Mouse (Mus musculus) neural tube, embryonic 11.5 days (tissue): ENCODE measurements around the gene Vars2. TPM values are rescaled to one million over a fixed set of nuclear protein-coding genes. Genes with fewer than 3 reads are reported as not detected.

ENCODE experiments used
- ATAC-seq: fragments of 200-750 bp; cut with Nextera tagmentation; 2 replicates; pipeline ENCODE4 v1.8.0; 2017; ENCODE audit warnings: moderate number of reproducible peaks, mild to moderate bottlenecking, moderate TSS enrichment, moderate library complexity; ENCODE audit not compliant: insufficient read depth, low FRiP score, low TSS enrichment
- DNase-seq: peaks from one replicate; pipeline ENCODE4 v3.0.0-alpha.2; 2015; ENCODE audit warnings: low spot score
- H3K27ac ChIP-seq: fragments of 300-500 bp; sonication (generic); 2 replicates; pipeline ENCODE4 v1.5.1; 2014; ENCODE audit warnings: low read depth, mild to moderate bottlenecking, low read length
- H3K27me3 ChIP-seq: fragments of 300-500 bp; sonication (generic); 2 replicates; pipeline ENCODE4 v1.6.1; 2014; ENCODE audit warnings: mild to moderate bottlenecking, low read length, mixed read lengths; ENCODE audit not compliant: control insufficient read depth, insufficient read depth
- H3K36me3 ChIP-seq: fragments of 300-500 bp; sonication (generic); 2 replicates; pipeline ENCODE4 v1.6.1; 2014; ENCODE audit warnings: mild to moderate bottlenecking, low read length, moderate library complexity, mixed read lengths; ENCODE audit not compliant: control insufficient read depth, insufficient read depth
- H3K4me1 ChIP-seq: fragments of 300-500 bp; sonication (generic); 2 replicates; pipeline ENCODE4 v1.6.1; 2014; ENCODE audit warnings: low read length, mixed read lengths; ENCODE audit not compliant: control insufficient read depth, insufficient read depth
- H3K4me2 ChIP-seq: fragments of 300-500 bp; sonication (generic); 2 replicates; pipeline ENCODE4 v1.6.1; 2014; ENCODE audit warnings: low read depth, mild to moderate bottlenecking, moderate library complexity
- H3K4me3 ChIP-seq: fragments of 300-500 bp; sonication (generic); 2 replicates; pipeline ENCODE4 v1.5.1; 2014; ENCODE audit warnings: low read depth, low read length
- H3K9ac ChIP-seq: fragments of 300-500 bp; sonication (generic); 2 replicates; pipeline ENCODE4 v1.6.1; 2014; ENCODE audit warnings: mild to moderate bottlenecking, low read length
- H3K9me3 ChIP-seq: fragments of 300-500 bp; sonication (generic); 2 replicates; pipeline ENCODE4 v1.6.1; 2016; ENCODE audit warnings: low read length; ENCODE audit not compliant: control insufficient read depth
- WGBS: fragments of 180-500 bp; shearing (Covaris S2); extraction: QIAGEN DNeasy Blood & Tissue Kit; methylation state at CpG from one replicate; pipeline ENCODE4 v1.1.7; 2014; 5-methylcytosine and 5-hydroxymethylcytosine counted together
- polyA plus RNA-seq: library from polyadenylated mRNA; unstranded; fragments of >200 nt; fragmentation: Nextera tagmentation; extraction: Ambion mirVana; gene quantifications from 2 replicates; pipeline ENCODE4 v1.2.1, GENCODE M21; 2014

The Vars2 gene
- polyA plus RNA-seq, 1 experiment from 2014 or later = 15.0 TPM

DNA sequence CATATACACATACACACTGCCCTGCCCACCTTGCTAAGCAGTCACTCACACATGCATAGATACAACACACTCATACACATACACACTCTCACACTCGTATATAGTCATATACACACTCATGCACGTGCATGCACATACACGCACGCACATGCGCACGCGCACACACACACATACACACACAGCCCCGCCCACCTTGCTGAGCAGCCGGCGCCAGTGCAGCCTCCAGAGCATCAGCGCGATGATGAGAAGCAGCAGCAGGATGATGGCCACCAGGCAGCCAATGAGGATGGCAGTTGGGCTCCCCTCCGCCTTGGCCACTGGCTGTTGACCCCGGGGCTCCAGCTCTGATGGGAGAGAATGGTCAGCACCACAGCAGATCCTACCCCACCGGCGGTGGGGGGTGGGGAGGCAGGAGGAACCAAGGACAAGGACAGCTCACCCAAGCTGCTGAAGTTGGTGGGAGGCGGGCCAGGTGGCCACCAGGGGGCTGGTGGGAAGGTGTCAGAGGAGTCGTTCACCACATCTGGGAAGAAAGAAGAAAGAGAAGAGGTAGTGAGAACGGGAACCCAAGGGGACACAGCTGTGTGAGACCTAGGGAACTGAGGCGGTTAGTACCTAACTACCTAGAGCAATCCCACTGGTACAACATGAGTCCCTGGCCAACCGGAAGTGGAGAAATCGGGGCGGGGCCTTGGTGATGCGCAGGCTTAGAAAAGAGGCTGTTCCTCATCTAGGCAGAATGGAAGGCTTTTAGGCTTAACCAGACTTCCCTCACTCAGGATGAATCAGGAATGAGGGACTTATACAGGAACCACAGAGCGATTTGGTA is 21.2 kb upstream of the Vars2 start:
- Histone ChIP-seq H3K9me3 (no peaks in the 10 kb centered on the region), H3K27me3 (no peaks in the 10 kb centered on the region), H3K4me3 (no peak overlapping the region), H3K9ac (no peak overlapping the region), H3K27ac (no peak overlapping the region), H3K36me3 (peaks cover 37% of the 10 kb centered on the region), H3K4me1 (no peaks in the 10 kb centered on the region), H3K4me2 (no peak overlapping the region)
- DNase-seq (no peak), ATAC-seq (no peak)
- WGBS = 86% methylated on average over 25 of the region's 25 CpGs

DNA sequence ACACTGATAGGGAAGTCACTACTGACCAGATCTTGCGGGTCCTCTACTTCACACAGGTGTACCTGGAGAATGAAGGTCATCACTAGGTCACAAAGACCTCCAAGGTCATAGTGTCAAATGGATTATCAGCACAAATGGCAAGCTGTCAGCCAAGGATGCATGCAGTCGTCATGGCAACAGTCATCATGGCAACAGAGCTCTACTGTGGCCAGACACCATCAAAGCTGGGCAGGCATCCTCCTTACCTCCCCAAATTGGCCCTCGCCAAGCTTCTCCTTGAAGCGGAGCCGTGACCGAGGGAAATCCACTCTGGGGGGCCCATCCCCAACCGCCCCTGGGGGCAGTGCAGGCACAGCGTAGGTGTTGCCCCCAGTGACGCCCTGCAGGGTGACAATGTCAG is 17.7 kb upstream of the Vars2 start:
- 72% methylated on average over 9 of the region's 9 CpGs for WGBS
- Histone ChIP-seq H3K4me1 (no peaks in the 10 kb centered on the region), H3K27me3 (no peaks in the 10 kb centered on the region), H3K27ac (no peak overlapping the region), H3K36me3 (peaks cover 36% of the 10 kb centered on the region), H3K4me2 (no peak overlapping the region), H3K4me3 (no peak overlapping the region), H3K9ac (no peak overlapping the region), H3K9me3 (no peaks in the 10 kb centered on the region)
- no peak for ATAC-seq
- DNase-seq = no peak

DNA sequence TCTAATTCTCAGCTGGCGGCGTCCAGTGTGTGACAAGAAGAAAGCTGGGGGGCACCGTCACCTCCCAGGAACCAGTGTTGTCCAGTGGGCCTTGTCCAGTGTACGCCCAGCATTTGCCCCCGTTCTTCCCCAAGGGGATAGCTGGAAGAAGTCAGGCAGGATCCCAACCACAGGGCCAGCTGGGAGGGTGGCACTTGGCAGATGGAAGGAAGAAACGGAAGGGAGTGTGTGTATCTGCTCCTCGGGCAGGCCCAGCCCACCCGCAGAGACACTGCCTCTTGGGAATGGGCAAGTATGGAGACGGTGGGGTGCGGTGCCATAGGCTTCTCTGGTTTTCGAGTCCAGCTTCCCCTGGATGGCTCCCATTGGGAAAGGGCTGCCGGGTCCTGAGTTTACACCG is 14.6 kb upstream of the Vars2 start:
- no peak for DNase-seq
- no peak overlapping the region for H3K9ac ChIP-seq
- H3K9me3 ChIP-seq = no peaks in the 10 kb centered on the region
- H3K4me3 ChIP-seq = no peak overlapping the region
- no peak overlapping the region for H3K27ac ChIP-seq
- no peak for ATAC-seq
- no peaks in the 10 kb centered on the region for H3K4me1 ChIP-seq
- no peaks in the 10 kb centered on the region for H3K27me3 ChIP-seq
- WGBS = 81% methylated on average over 13 of the region's 13 CpGs
- H3K36me3 ChIP-seq = peaks cover 19% of the 10 kb centered on the region
- H3K4me2 ChIP-seq = no peak overlapping the region

DNA sequence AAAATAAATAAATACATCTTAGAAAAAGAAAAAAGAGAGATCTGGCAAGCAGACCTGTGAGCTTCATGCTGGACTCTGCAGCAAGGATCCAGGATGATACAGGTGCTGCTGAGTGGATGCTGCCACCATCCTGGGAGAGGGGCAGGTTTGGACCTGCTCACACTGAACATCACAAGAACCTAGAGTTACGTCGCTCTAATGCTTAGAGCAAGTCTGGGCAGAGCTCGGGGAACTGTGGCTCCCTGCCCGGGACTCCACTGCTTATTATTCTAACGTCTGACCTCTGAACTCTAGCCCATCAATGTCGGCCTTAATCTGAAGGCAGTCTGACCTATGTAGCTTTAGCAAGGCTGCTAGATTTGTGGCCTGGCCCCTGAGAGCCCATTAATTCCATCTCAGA is 13.2 kb upstream of the Vars2 start:
- 45% methylated on average over 6 of the region's 6 CpGs for WGBS
- Histone ChIP-seq H3K27ac (no peak overlapping the region), H3K9ac (no peak overlapping the region), H3K4me3 (no peak overlapping the region), H3K4me2 (no peak overlapping the region), H3K9me3 (no peaks in the 10 kb centered on the region), H3K4me1 (no peaks in the 10 kb centered on the region), H3K36me3 (peaks cover 14% of the 10 kb centered on the region), H3K27me3 (no peaks in the 10 kb centered on the region)
- DNase-seq (no peak), ATAC-seq (no peak)

DNA sequence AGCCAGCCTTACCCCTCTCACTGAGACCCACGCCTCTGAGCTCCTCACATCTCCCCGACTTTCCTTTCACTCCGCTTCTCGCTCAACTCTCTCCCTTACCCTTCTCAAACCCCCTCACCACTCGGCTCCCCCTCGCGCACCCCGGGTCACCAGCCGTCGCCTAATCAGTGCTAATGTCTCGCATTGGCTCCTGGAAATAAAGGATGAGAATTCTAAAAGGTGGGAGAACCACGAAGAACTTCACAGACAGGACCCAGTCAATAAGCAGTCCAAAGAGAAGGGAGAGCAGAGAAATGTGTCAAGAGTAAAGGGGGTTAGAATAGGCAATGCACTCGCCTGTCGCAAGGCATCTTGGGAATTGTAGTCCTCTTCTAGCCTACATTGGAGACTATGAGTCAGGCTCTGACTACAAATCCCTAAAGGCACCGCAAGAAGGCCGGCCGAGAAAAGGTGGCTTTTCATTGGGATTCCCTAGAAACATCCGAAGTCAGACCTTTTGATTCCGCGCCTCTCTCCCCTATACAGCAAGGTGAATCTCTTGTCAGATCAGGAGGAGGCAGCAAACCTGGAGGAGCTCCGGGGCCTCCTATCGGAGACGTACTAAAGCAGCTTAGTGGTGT is 6.1 kb upstream of the Vars2 start, which contains the start of gene Gtf2h4:
TSS of gene Gtf2h4 (minus strand) at position 324 of the 620 bp plus-strand sequence.
- H3K4me1 ChIP-seq = peaks cover 7% of the 10 kb centered on the region; the same call in 1 of the 2 replicates
- 4% methylated on average over 23 of the region's 23 CpGs for WGBS
- H3K27me3 ChIP-seq = no peaks in the 10 kb centered on the region
- H3K36me3 ChIP-seq = no peaks in the 10 kb centered on the region
- H3K9ac ChIP-seq = peak within 1 kb of the TSS; percentile 81
- H3K4me2 ChIP-seq = peak within 1 kb of the TSS; percentile 92
- H3K9me3 ChIP-seq = no peaks in the 10 kb centered on the region
- peak within 1 kb of the TSS; percentile 70 for H3K4me3 ChIP-seq
- ATAC-seq = peak; percentile 93
- DNase-seq = peak; percentile 87
- H3K27ac ChIP-seq = no peak within 1 kb of the TSS

GRCm38 (mm10) chr17:35672527-35672926 is 5.1 kb upstream of the Vars2 start:
- WGBS = 89% methylated on average over 6 of the region's 6 CpGs
- Histone ChIP-seq H3K27ac (no peak overlapping the region), H3K4me1 (peaks cover 12% of the 10 kb centered on the region; the same call in 1 of the 2 replicates), H3K9me3 (no peaks in the 10 kb centered on the region), H3K4me3 (no peak overlapping the region; the same call in 1 of the 2 replicates), H3K4me2 (no peak overlapping the region; the same call in 1 of the 2 replicates), H3K27me3 (no peaks in the 10 kb centered on the region), H3K36me3 (no peaks in the 10 kb centered on the region), H3K9ac (no peak overlapping the region; the same call in 1 of the 2 replicates)
- DNase-seq (no peak), ATAC-seq (no peak)

- Histone ChIP-seq H3K36me3 (no peaks in the 10 kb centered on the region), H3K4me3 (no peak overlapping the region), H3K9ac (no peak overlapping the region), H3K9me3 (no peaks in the 10 kb centered on the region), H3K27ac (no peak overlapping the region), H3K4me2 (no peak overlapping the region), H3K4me1 (peaks cover 14% of the 10 kb centered on the region), H3K27me3 (no peaks in the 10 kb centered on the region)
- 90% methylated on average over 6 of the region's 6 CpGs for WGBS
- DNase-seq (no peak), ATAC-seq (no peak)
Measured at GRCm38 (mm10) chr17:35671846-35672245, 4.5 kb upstream of the Vars2 start.

DNA sequence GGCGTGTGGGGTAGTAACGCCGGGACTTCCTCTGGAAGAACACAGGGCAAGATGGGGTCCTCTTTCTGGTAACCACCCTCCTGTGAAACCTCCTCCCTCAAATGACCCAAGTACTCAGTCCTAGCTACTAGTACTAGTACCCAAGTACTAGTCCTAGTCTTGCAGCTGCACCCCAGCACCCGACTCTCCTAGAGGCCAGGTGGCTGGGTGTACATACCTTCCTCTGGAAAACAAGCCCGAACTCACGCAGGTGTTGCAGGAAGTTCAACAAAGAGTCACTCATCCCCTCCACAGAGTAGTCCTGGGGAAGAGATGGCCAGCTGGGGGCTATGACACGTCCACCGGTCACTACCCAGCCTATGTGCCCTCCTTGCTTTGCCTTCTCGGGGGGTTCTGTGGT is 2.3 kb upstream of the Vars2 start:
- Histone ChIP-seq H3K4me3 (no peak overlapping the region), H3K9ac (no peak overlapping the region), H3K4me2 (no peak overlapping the region), H3K36me3 (no peaks in the 10 kb centered on the region), H3K4me1 (peaks cover 18% of the 10 kb centered on the region), H3K27me3 (no peaks in the 10 kb centered on the region), H3K9me3 (no peaks in the 10 kb centered on the region), H3K27ac (no peak overlapping the region)
- no peak for DNase-seq
- no peak for ATAC-seq
- WGBS = 92% methylated on average over 9 of the region's 9 CpGs
